Mouse (Mus musculus) olfactory bulb, adult 2 months (tissue): ENCODE data around the gene Zfp536.

Experiments used
- CTCF ChIP-seq: fragments of 200-500 bp; IDR thresholded peaks from 2 replicates; pipeline ENCODE4 v1.5.1; 2012; ENCODE audit warnings: low read depth, mild to moderate bottlenecking, low read length, moderate library complexity; ENCODE audit not compliant: insufficient read depth
- POLR2A ChIP-seq: fragments of 200-500 bp; IDR thresholded peaks from 2 replicates; pipeline ENCODE4 v1.6.1; 2012; ENCODE audit warnings: mild to moderate bottlenecking, low read depth, low read length, moderate library complexity; ENCODE audit not compliant: insufficient read depth

GRCm38 (mm10) chr7:37639740-37640397, 133.6 kb downstream of the Zfp536 start:
- TF ChIP-seq CTCF (no peak), POLR2A (no peak)
